ENCODE assay signal across 30 mouse cellular contexts in the genomic region with DNA sequence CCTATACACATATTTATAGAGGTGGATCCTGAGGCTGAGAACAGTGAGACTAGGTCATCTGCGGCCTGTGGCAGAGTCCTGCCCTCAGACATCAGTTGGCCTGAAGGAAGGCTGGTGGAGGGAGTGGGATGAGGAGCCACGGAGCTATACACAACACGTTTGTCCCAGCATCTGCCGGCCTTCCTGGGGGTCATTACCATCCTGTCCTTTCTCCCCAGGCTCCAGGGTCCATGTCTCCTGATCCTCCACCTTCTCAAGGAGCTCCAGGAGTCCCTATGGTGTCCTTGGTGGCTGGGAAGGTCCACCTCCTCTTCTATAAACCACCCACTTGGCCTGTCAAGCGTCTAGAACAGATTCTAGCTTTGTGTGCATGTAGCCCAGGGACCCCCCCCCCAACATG. TPM values are rescaled to one million over a fixed set of nuclear protein-coding genes. Genes with fewer than 3 reads are reported as not detected.
A peak's percentile ranks its signal among the peaks of the same experiment; 100 is the strongest.
DNase-seq lines count a peak whose midpoint lies in the region; TF ChIP-seq lines count a peak whose summit lies in the region.
"Had no signal": no experiment of that assay in that cellular context is flagged by ENCODE, and none has a peak within 500 bp of the region (broad histone marks: within the 10 kb centered on the region; RNA-seq: fewer than 3 reads in every experiment).

No protein-coding gene starts in this region.

- TF ChIP-seq CTCF in kidney, adult 2 months (conservative IDR thresholded peaks at IDR 0.05; ENCODE audit: insufficient read depth, insufficient read length, low read depth, low read length), result no peak

- H3K27me3 ChIP-seq in kidney, adult 2 months (replicated peaks; ENCODE audit: control insufficient read depth, insufficient read depth, low read length), result no peaks in the 10 kb centered on the region
- H3K27me3 ChIP-seq: forebrain, embryonic 13.5 days; hindbrain, embryonic 13.5 days; limb, embryonic 15.5 days; neural tube, embryonic 12.5 days had no signal

- 60% methylated on average over 5 of the region's 5 CpGs for WGBS in kidney, adult 2 months

- peaks cover 46% of the 10 kb centered on the region for H3K4me1 ChIP-seq in kidney, adult 2 months (ENCODE audit: control insufficient read depth, insufficient read depth, low read length)
- H3K4me1 ChIP-seq: limb, embryonic 15.5 days; neural tube, embryonic 12.5 days had no signal

- H3K36me3 ChIP-seq in kidney, adult 2 months (ENCODE audit: control insufficient read depth, insufficient read depth, low read length), result no peaks in the 10 kb centered on the region
- H3K36me3 ChIP-seq: hindbrain, embryonic 13.5 days; limb, embryonic 15.5 days; neural tube, embryonic 12.5 days had no signal

- TF ChIP-seq POLR2A in kidney, adult 2 months (IDR thresholded peaks at IDR 0.05; ENCODE audit: low read depth, low read length), result no peak

- H3K27ac ChIP-seq in kidney, adult 2 months (ENCODE audit: insufficient read depth, low read depth, low read length), result peak overlapping the region; percentile 94
- H3K27ac ChIP-seq: hindbrain, embryonic 13.5 days; limb, embryonic 15.5 days; liver, embryonic 14.5 days; neural tube, embryonic 12.5 days had no signal

- no peak overlapping the region for H3K4me3 ChIP-seq in kidney, adult 2 months (ENCODE audit: insufficient read depth, low read depth, low read length)
- H3K4me3 ChIP-seq: forebrain, embryonic 13.5 days; hindbrain, embryonic 13.5 days; limb, embryonic 15.5 days; megakaryocyte, embryonic 14.5 days; neural tube, embryonic 12.5 days had no signal

- intact Hi-C loops in left cerebral cortex, postnatal 4 days (cut with DNase I), result no loop called here

- DNase-seq in adrenal gland, adult (ENCODE audit: inconsistent age in 2 of 2, low spot score in 1 of 2), result peak; percentile 12 to 31
- DNase-seq in adrenal gland, adult 2 months, result no peak
- DNase-seq in kidney, adult 2 months, result peak; percentile 16
- no peak for DNase-seq in kidney, adult 18-20 months
- DNase-seq in left cerebral cortex, postnatal 4 days, result peak; percentile 0
- DNase-seq in left cerebral cortex, adult 9 months (ENCODE audit: low spot score in 2 of 2), result no peak
- peak; percentile 18 to 26 for DNase-seq in cerebellum, postnatal 14 days
- DNase-seq in frontal cortex, postnatal 14 days (ENCODE audit: low spot score in 2 of 2), result no peak
- DNase-seq: gastrocnemius, postnatal 10 days; layer of hippocampus, adult 9-11 months; lung, embryonic 14.5 days; right cerebral cortex, postnatal 25 days; thymus, postnatal 14 days had no signal

RNA-seq across cellular contexts. Expression of gene Slc22a12, which starts 5.0 kb away (rescaled TPM):
- total RNA-seq in adrenal gland, adult 2 months (2021), result under 1 TPM; 0.37 to 0.45 TPM
- 0.11 and 0.32 TPM in 2 replicates for polyA plus RNA-seq in adrenal gland, adult 2 months (2012; rRNA removed)
- 1,526 and 1,915 TPM in 2 replicates for polyA plus RNA-seq in kidney, adult 2 months (2012; rRNA removed)
- under 1 TPM in 1 of 2 experiments, not detected in 1; 0.30 TPM for total RNA-seq in left cerebral cortex, postnatal 4 days (2021)
- total RNA-seq: adrenal gland, postnatal 25 days; gastrocnemius, postnatal 10 days; granulocyte monocyte progenitor cell, adult 5-6 weeks; left cerebral cortex, adult 18-20 months had no signal
- polyA plus RNA-seq: activated CD4-positive, CD25-positive, alpha-beta regulatory T cell, adult 4 months; brain, embryonic 14.5 days; embryonic facial prominence, embryonic 14.5 days; forebrain, embryonic 13.5 days; heart, embryonic 11.5 days; heart, postnatal 0 days; intestine, embryonic 14.5 days; limb, embryonic 15.5 days; liver, embryonic 14.5 days; lung, embryonic 14.5 days; midbrain, embryonic 14.5 days; neural tube, embryonic 12.5 days; stomach, embryonic 14.5 days had no signal

Comparison
In these comparisons a context has a peak if more than half of its experiments do, and no peak if none do; other contexts are left out.
1. DNase-seq: peak in adrenal gland, adult (2 of 2), kidney, adult 2 months (single experiment), left cerebral cortex, postnatal 4 days (single experiment) and cerebellum, postnatal 14 days (2 of 2); none in adrenal gland, adult 2 months (single experiment), kidney, adult 18-20 months (single experiment), left cerebral cortex, adult 9 months (0 of 2) and frontal cortex, postnatal 14 days (0 of 2).